Mouse (Mus musculus) lung, adult 10 weeks (tissue): ENCODE data around the gene Egln3. TPM values are rescaled to one million over a fixed set of nuclear protein-coding genes. Genes with fewer than 3 reads are reported as not detected.

Source experiments
- polyA plus RNA-seq: library from polyadenylated mRNA; stranded (reverse); fragments of 350-450 nt; fragmentation: Illumina TruSeq; extraction: RNeasy Lipid Tissue Mini Kit (QIAGEN cat#74804); gene quantifications from one replicate; pipeline ENCODE4 v1.2.3, GENCODE M21; 2014; ENCODE audit warnings: low read depth, low replicate concordance; ENCODE audit not compliant: insufficient read depth

The Egln3 gene
- 2.3 TPM for polyA plus RNA-seq

DNA sequence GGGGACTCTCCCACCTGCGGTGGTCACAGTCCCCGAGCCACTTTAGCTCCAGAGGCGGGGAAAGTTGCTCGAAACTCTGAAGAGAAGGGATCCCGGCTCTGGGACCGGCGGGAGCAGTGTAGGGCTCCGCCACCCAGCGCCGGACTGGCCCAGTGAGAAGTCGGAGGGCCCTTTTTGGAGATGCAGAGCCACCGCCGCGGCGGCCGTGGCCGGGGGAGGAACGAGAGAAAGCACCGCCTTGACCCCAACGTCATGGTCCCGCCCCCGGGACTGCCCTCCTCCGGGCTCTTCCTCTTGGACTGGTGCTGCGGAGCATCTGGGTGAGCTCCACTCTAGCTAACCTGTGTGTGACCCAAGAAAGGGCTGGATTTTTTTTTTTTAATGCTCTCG, at the start of gene Egln3:
TSS of gene Egln3 (minus strand) at position 205 of the 390 bp plus-strand sequence.

